Mouse (Mus musculus) lung, postnatal 0 days (tissue): Measurements from ENCODE around the gene Sestd1. TPM values are rescaled to one million over a fixed set of nuclear protein-coding genes. Genes with fewer than 3 reads are reported as not detected.

Experiments
- ATAC-seq: fragments of 200-750 bp; cut with Nextera tagmentation; 2 replicates; pipeline ENCODE4 v1.8.0; 2017; ENCODE audit warnings: moderate library complexity
- DNase-seq: peaks from one replicate; pipeline ENCODE4 v3.0.0-alpha.2; 2016; ENCODE audit warnings: low spot score
- H3K27ac ChIP-seq: fragments of 300-500 bp; sonication (generic); 2 replicates; pipeline ENCODE4 v1.5.1; 2014; ENCODE audit warnings: antibody characterized with exemption, mild to moderate bottlenecking, low read length, mixed read lengths
- H3K27me3 ChIP-seq: fragments of 300-500 bp; sonication (generic); replicated peaks from 2 replicates; pipeline ENCODE4 v1.6.1; 2014; ENCODE audit warnings: low read length, mixed read lengths; ENCODE audit not compliant: insufficient read depth
- H3K36me3 ChIP-seq: fragments of 300-500 bp; sonication (generic); 2 replicates; pipeline ENCODE4 v1.6.1; 2014; ENCODE audit warnings: low read length, mixed read lengths; ENCODE audit not compliant: insufficient read depth
- H3K4me1 ChIP-seq: fragments of 300-500 bp; sonication (generic); 2 replicates; pipeline ENCODE4 v1.6.1; 2014; ENCODE audit warnings: antibody characterized with exemption, low read depth, low read length, mixed read lengths; ENCODE audit not compliant: insufficient read depth
- H3K4me2 ChIP-seq: fragments of 300-500 bp; sonication (generic); replicated peaks from 2 replicates; pipeline ENCODE4 v1.6.1; 2014; ENCODE audit warnings: low read depth, mild to moderate bottlenecking, low read length, moderate library complexity, mixed read lengths
- H3K4me3 ChIP-seq: fragments of 300-500 bp; sonication (generic); 2 replicates; pipeline ENCODE4 v1.5.1; 2014; ENCODE audit warnings: low read depth, low read length
- H3K9ac ChIP-seq: fragments of 300-500 bp; sonication (generic); replicated peaks from 2 replicates; pipeline ENCODE4 v1.6.1; 2014; ENCODE audit warnings: low read depth, mild to moderate bottlenecking
- H3K9me3 ChIP-seq: fragments of 300-500 bp; sonication (generic); 2 replicates; pipeline ENCODE4 v1.6.1; 2016; ENCODE audit warnings: low read length, mixed read lengths
- CTCF ChIP-seq: IDR thresholded peaks from 2 replicates; pipeline ENCODE4 v1.5.1; 2016; ENCODE audit warnings: antibody characterized with exemption, mild to moderate bottlenecking
- EP300 ChIP-seq: IDR thresholded peaks from 2 replicates; pipeline ENCODE4 v1.6.1; 2016; ENCODE audit warnings: antibody characterized with exemption, mild to moderate bottlenecking, control low read depth
- WGBS: fragments of 180-500 bp; shearing (Covaris S2); extraction: QIAGEN DNeasy Blood & Tissue Kit; methylation state at CpG from one replicate; pipeline ENCODE4 v1.1.7; 2014; 5-methylcytosine and 5-hydroxymethylcytosine counted together
- polyA plus RNA-seq: library from polyadenylated mRNA; unstranded; fragments of >200 nt; fragmentation: Nextera tagmentation; extraction: Ambion mirVana; gene quantifications from 2 replicates; pipeline ENCODE4 v1.2.1, GENCODE M21; 2015

The Sestd1 gene
- polyA plus RNA-seq, 1 experiment from 2014 or later: 11.8 TPM

DNA sequence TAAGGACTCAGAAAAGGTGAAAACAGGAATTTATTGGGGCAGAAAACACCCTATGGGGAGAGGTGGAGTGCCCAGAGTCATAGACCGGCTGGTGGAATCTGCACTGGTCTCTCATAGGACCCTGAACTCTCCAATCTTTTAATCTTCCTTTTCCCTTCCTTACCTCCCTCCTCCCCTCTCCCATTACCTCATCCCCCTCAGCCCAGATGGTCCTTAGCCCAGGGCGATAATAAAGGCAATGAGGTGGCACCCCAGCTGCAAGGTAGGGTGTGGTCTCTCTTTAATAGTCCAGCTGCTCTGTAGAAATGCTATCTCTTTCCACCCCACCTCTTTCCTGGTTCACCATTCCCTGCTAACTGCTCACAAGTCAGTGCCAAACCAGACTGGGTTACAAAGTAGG, 102.9 kb downstream of the Sestd1 start:
- Histone ChIP-seq H3K4me3 (no peak overlapping the region), H3K4me1 (peaks cover 10% of the 10 kb centered on the region; the same call in 1 of the 2 replicates), H3K9me3 (no peaks in the 10 kb centered on the region), H3K27me3 (no peaks in the 10 kb centered on the region), H3K4me2 (no peak overlapping the region), H3K9ac (no peak overlapping the region), H3K36me3 (no peaks in the 10 kb centered on the region), H3K27ac (no peak overlapping the region)
- 79% methylated on average over 2 of the region's 2 CpGs for WGBS
- DNase-seq (no peak), ATAC-seq (no peak)
- TF ChIP-seq CTCF (no peak), EP300 (no peak)

DNA sequence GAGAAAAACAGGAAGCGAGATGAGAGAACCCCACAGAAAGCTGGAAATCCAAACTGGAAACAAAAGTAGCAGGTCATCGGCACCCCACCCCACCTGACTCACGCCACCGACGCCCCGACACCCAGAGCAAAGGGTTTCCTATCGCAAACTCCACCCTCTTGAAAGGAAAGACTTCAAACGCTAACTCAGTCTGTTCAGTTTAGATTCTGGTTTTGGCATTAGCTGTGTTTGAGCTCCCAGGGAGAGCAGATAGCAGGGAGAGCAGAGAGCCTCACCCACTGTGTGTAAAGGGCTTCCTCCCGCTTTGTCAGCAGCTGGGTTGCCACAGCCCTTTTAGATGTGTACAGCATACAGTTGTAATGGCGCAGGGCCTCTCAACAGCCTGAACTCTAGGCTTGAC, 104.0 kb downstream of the Sestd1 start:
- no peaks in the 10 kb centered on the region for H3K9me3 ChIP-seq
- no peaks in the 10 kb centered on the region for H3K36me3 ChIP-seq
- ATAC-seq: peak; percentile 51
- 15% methylated on average over 10 of the region's 10 CpGs for WGBS
- H3K27me3 ChIP-seq: no peaks in the 10 kb centered on the region
- no peak overlapping the region for H3K4me3 ChIP-seq
- H3K4me2 ChIP-seq: peak overlapping the region; percentile 35
- peak; percentile 59 for DNase-seq
- TF ChIP-seq CTCF (no peak), EP300 (no peak)
- peaks cover 15% of the 10 kb centered on the region for H3K4me1 ChIP-seq
- peak overlapping the region; percentile 23 for H3K27ac ChIP-seq
- H3K9ac ChIP-seq: 0 out of 2 replicates have a peak overlapping the region, but pooled peaks have one; percentile 16

DNA sequence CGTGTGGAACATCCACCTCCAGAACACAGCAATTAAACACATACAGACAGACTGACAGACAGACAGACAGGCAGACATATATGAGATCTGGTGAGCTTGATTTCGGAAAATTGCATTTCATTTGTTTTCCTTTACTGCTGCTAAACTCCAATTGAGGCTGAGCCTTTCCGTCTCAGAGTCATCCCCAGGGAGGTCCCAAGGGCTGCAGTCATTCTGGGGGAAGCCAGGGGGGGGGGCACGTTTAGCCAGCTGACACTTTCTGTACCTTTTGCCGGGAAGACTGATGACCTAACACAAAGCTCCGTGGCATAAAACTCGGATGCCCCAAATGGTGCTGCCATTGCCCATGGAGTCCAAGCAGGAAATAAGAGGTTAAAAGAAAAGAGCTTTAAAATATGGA, 105.0 kb downstream of the Sestd1 start:
- Histone ChIP-seq H3K9ac (no peak overlapping the region), H3K36me3 (no peaks in the 10 kb centered on the region), H3K27ac (no peak overlapping the region), H3K4me1 (peaks cover 16% of the 10 kb centered on the region), H3K4me2 (no peak overlapping the region), H3K27me3 (no peaks in the 10 kb centered on the region), H3K4me3 (no peak overlapping the region), H3K9me3 (no peaks in the 10 kb centered on the region)
- no peak for DNase-seq
- WGBS: 55% methylated on average over 7 of the region's 7 CpGs
- TF ChIP-seq EP300 (no peak), CTCF (no peak)
- no peak for ATAC-seq

DNA sequence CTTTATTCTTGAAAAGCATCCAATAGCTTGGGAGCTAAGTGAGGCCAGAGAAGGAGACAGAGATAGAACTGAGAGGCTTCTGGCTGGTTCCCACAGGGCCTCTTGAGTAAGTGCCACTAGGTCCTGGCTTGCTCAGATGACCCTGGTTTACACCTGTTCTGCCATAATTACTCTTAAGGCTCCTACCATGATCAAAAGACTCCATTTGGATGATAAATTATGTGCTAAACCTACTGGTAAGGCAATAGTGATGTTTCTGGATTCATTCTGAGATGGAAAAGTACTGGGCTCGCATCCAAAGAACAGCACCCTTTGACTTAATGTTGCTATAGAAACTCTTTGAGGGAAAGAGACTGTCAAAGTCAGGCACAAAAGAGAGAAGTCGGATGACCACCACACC, 106.1 kb downstream of the Sestd1 start:
- Histone ChIP-seq H3K27me3 (no peaks in the 10 kb centered on the region), H3K36me3 (no peaks in the 10 kb centered on the region), H3K9ac (no peak overlapping the region), H3K4me3 (no peak overlapping the region), H3K4me1 (peaks cover 16% of the 10 kb centered on the region), H3K4me2 (no peak overlapping the region), H3K9me3 (no peaks in the 10 kb centered on the region), H3K27ac (no peak overlapping the region)
- ATAC-seq (no peak), DNase-seq (peak; percentile 61)
- WGBS: 48% methylated on average over 2 of the region's 2 CpGs
- TF ChIP-seq EP300 (no peak), CTCF (no peak)

DNA sequence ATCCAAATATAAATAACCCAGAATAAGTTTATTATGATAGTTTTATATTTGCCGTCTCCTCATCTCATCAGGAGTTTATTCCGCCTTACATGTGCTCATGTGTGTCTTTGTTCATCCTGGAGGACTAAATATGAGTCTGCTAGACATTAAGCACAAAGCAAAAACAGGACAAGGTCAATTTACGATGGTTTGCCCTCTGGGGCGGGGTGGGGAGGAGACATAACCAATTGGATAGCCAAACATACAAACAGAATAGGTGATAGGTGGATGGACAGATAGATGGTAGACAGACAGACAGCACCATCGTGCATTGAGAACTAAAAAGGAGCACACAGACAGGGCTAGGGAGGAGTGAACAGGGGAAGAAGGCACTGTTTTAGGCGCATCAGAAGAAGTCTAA, 106.6 kb downstream of the Sestd1 start:
- no peak for ATAC-seq
- WGBS: 76% methylated on average over 6 of the region's 6 CpGs

DNA sequence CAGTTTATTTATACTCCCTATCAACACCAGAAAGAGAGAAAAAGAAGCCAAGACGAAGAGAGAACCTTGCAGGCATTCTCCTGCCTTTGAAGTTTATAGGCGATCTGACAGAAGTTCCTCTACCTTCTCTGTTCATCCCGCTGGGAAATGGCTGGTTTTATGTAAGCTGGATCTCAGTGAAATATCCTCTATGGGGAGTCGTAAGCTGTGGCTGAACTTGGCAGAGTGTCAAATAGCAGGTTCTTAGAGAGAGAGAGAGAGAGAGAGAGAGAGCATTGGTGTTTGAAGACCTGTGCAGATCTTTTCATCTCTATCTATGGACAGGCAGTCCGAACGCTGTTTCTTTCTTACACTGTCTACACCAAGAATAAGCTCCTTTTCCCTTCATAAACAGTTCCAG, 107.0 kb downstream of the Sestd1 start:
- 55% methylated on average over 6 of the region's 6 CpGs for WGBS
- H3K4me3 ChIP-seq: no peak overlapping the region
- H3K9ac ChIP-seq: no peak overlapping the region
- no peaks in the 10 kb centered on the region for H3K27me3 ChIP-seq
- TF ChIP-seq CTCF (no peak), EP300 (no peak)
- no peaks in the 10 kb centered on the region for H3K9me3 ChIP-seq
- peaks cover 16% of the 10 kb centered on the region for H3K4me1 ChIP-seq
- no peaks in the 10 kb centered on the region for H3K36me3 ChIP-seq
- no peak for ATAC-seq
- H3K27ac ChIP-seq: no peak overlapping the region
- no peak for DNase-seq
- H3K4me2 ChIP-seq: no peak overlapping the region

More for the DNA sequence above, 106.6 kb downstream of the Sestd1 start:
- H3K27me3 ChIP-seq: no peaks in the 10 kb centered on the region
- peaks cover 16% of the 10 kb centered on the region for H3K4me1 ChIP-seq
- H3K27ac ChIP-seq: no peak overlapping the region
- no peak for DNase-seq
- no peak overlapping the region for H3K4me2 ChIP-seq
- H3K4me3 ChIP-seq: no peak overlapping the region
- H3K9ac ChIP-seq: no peak overlapping the region
- TF ChIP-seq EP300: no peak
- no peak for TF ChIP-seq CTCF
- no peaks in the 10 kb centered on the region for H3K36me3 ChIP-seq
- H3K9me3 ChIP-seq: no peaks in the 10 kb centered on the region

DNA sequence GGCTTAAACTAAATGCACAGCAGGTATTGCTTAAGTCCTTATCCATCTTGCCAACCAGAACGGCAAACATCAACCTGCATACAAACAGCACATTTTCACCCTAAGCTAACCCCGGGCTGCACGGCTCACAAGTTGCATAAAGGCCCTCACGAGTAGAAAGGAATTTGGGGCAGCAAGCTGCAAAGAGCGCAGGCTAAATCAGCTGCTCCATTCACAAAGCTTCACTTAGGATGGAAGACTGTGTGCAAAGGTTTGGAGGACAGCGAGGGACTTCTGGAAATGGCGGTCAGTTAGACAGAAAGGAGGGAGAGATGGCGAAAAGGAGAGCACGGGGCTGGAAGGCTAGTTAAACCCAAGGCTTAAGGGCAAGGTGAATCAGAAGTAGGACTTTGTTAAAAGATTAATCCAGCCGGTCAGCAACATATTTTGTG, 108.1 kb downstream of the Sestd1 start:
- TF ChIP-seq CTCF (no peak), EP300 (no peak)
- Histone ChIP-seq H3K27ac (peak overlapping the region; percentile 91), H3K9ac (no peak overlapping the region), H3K4me3 (peak overlapping the region; percentile 22), H3K36me3 (no peaks in the 10 kb centered on the region), H3K4me1 (peaks cover 16% of the 10 kb centered on the region), H3K9me3 (no peaks in the 10 kb centered on the region), H3K27me3 (no peaks in the 10 kb centered on the region), H3K4me2 (peak overlapping the region; percentile 82)
- WGBS: 27% methylated on average over 10 of the region's 10 CpGs
- DNase-seq (peak; percentile 65), ATAC-seq (peak; percentile 13)
